In the genomic region with DNA sequence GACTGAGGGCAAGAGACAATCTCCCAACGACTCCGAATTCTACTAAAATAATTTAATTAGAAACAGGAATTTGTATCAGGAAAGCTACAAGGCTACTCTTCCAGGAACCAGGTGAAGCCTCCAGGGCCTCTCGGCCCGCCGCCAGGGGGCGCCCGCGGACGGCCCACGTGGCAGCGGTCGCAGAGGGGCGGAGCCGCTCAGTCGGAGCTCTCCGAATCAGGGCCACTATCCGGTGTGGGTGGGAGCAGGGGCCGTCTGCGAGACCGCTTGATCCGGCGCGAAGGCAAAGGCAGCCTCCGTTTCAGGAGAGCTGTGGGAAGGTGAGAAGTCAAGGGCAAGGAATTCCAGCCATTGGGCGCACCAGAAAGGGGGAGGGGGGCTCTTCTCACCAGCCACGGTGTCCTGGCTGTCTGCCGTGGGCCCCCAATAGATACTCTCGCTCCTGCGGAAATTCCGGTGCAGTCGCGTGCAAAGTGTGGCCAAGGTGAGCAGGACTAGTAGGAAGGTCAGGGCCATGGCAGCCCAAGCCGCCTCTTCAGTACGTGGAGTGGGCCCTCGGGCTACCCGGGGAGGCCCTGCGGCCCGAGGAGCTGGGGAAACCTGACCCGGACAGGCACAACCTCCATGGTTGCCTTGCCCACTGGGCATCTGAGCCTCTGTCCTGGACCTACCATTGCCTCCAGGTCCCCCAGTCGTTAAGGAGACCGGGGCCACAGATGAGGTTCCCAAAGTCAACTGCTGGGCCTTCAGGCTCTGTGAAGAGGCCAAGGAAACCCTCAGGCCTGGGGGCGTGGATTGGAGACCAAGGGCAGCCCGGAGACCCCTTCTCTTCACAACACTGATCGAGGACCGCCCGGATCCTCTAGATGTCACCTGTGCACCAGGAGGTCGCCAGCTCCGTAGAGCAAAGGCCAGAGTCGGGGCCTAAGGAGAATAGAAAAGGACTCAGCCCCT, we compare ENCODE assay signal across 7 mouse cellular contexts. TPM values are rescaled to one million over a fixed set of nuclear protein-coding genes. Genes with fewer than 3 reads are reported as not detected.
DNase-seq lines count a peak whose midpoint lies in the region; ATAC-seq lines count a peak whose summit lies in the region.

No protein-coding gene starts in this region.

- H3K4me3 ChIP-seq in hindbrain, embryonic 14.5 days (replicated peaks; ENCODE audit: low read length) = peak overlapping the region; percentile 27
- H3K4me3 ChIP-seq in midbrain, embryonic 10.5 days = peak overlapping the region; percentile 53

- peak overlapping the region; percentile 51 for H3K9ac ChIP-seq in hindbrain, embryonic 14.5 days

- no peak overlapping the region for H3K27ac ChIP-seq in hindbrain, embryonic 14.5 days
- H3K27ac ChIP-seq in midbrain, embryonic 10.5 days (replicated peaks) = peak overlapping the region; percentile 70

- DNase-seq in adrenal gland, adult (ENCODE audit: inconsistent age in 2 of 2, low spot score in 1 of 2) = peak; percentile 88 to 95
- DNase-seq in cerebellum, postnatal 25 days = peak; percentile 83 to 91
- peak; percentile 74 for DNase-seq in gastrocnemius, adult 18-20 months (ENCODE audit: low spot score)
- DNase-seq in hindbrain, embryonic 14.5 days (ENCODE audit: low spot score) = peak; percentile 83
- peak; percentile 84 for DNase-seq in left cerebral cortex, postnatal 4 days
- DNase-seq in midbrain, embryonic 10.5 days (ENCODE audit: low spot score) = peak; percentile 79
- DNase-seq in right cerebral cortex, postnatal 4 days = peak; percentile 85

- WGBS in hindbrain, embryonic 14.5 days = 20% methylated on average over 49 of the region's 49 CpGs
- 21% methylated on average over 49 of the region's 49 CpGs for WGBS in midbrain, embryonic 10.5 days

- intact Hi-C loops in left cerebral cortex, postnatal 4 days (cut with DNase I) = no loop called here

- H3K4me1 ChIP-seq in hindbrain, embryonic 14.5 days (replicated peaks; ENCODE audit: control insufficient read depth, insufficient read depth, low read length) = peaks cover 10% of the 10 kb centered on the region
- H3K4me1 ChIP-seq in midbrain, embryonic 10.5 days = peaks cover 33% of the 10 kb centered on the region

- peak overlapping the region; percentile 58 for H3K4me2 ChIP-seq in hindbrain, embryonic 14.5 days (replicated peaks)

- H3K36me3 ChIP-seq in hindbrain, embryonic 14.5 days (replicated peaks; ENCODE audit: control insufficient read depth, insufficient read depth) = peaks cover 43% of the 10 kb centered on the region
- H3K36me3 ChIP-seq in midbrain, embryonic 10.5 days = peaks cover 70% of the 10 kb centered on the region

- H3K9me3 ChIP-seq in hindbrain, embryonic 14.5 days (ENCODE audit: control insufficient read depth, low read length) = no peaks in the 10 kb centered on the region
- no peaks in the 10 kb centered on the region for H3K9me3 ChIP-seq in midbrain, embryonic 10.5 days (replicated peaks)

- no peaks in the 10 kb centered on the region for H3K27me3 ChIP-seq in hindbrain, embryonic 14.5 days (ENCODE audit: control insufficient read depth, insufficient read depth, low read length)
- H3K27me3 ChIP-seq in midbrain, embryonic 10.5 days (ENCODE audit: low read depth, poor library complexity, severe bottlenecking) = peaks cover 22% of the 10 kb centered on the region

- ATAC-seq in hindbrain, embryonic 14.5 days (ENCODE audit: low FRiP score) = 0 out of 2 replicates have a peak, but pooled peaks have one; percentile 35

RNA-seq across cellular contexts. Expression of a gene that starts 6.6 kb away (rescaled TPM):
- total RNA-seq in gastrocnemius, adult 18-20 months (2021) = under 1 TPM; 0.43 to 0.87 TPM
- 1.7 and 2.7 TPM in 2 replicates for polyA plus RNA-seq in hindbrain, embryonic 14.5 days (2014; fragmentation: Nextera tagmentation; extraction: Ambion mirVana)
- total RNA-seq in left cerebral cortex, postnatal 4 days (2021) = under 1 TPM; 0.50 to 0.54 TPM
- 3.9 and 4.2 TPM in 2 replicates for polyA plus RNA-seq in midbrain, embryonic 10.5 days (2016; fragmentation: Nextera tagmentation; extraction: Ambion mirVana)

RNA-seq across cellular contexts. Expression of a gene that starts 7.4 kb away (rescaled TPM):
- total RNA-seq in gastrocnemius, adult 18-20 months (2021) = 1 to 10 TPM; 2.5 to 3.5 TPM
- 13.3 and 15.1 TPM in 2 replicates for polyA plus RNA-seq in hindbrain, embryonic 14.5 days (2014; fragmentation: Nextera tagmentation; extraction: Ambion mirVana)
- 1 to 10 TPM; 5.8 TPM for total RNA-seq in left cerebral cortex, postnatal 4 days (2021)
- polyA plus RNA-seq in midbrain, embryonic 10.5 days (2016; fragmentation: Nextera tagmentation; extraction: Ambion mirVana) = 31.3 and 36.5 TPM in 2 replicates

RNA-seq across cellular contexts. Expression of a gene that starts 10.7 kb away (rescaled TPM):
- total RNA-seq in gastrocnemius, adult 18-20 months (2021) = not detected
- polyA plus RNA-seq in hindbrain, embryonic 14.5 days (2014; fragmentation: Nextera tagmentation; extraction: Ambion mirVana) = not detected in 2 replicates
- total RNA-seq in left cerebral cortex, postnatal 4 days (2021) = not detected
- 0.12 TPM in 1 of 2 replicates, not detected in the other for polyA plus RNA-seq in midbrain, embryonic 10.5 days (2016; fragmentation: Nextera tagmentation; extraction: Ambion mirVana)

RNA-seq across cellular contexts. Expression of a gene that starts 15.0 kb away (rescaled TPM):
- 10 to 100 TPM; 28.0 to 37.1 TPM for total RNA-seq in gastrocnemius, adult 18-20 months (2021)
- 21.3 and 23.2 TPM in 2 replicates for polyA plus RNA-seq in hindbrain, embryonic 14.5 days (2014; fragmentation: Nextera tagmentation; extraction: Ambion mirVana)
- 100 to 1,000 TPM; 150 to 151 TPM for total RNA-seq in left cerebral cortex, postnatal 4 days (2021)
- polyA plus RNA-seq in midbrain, embryonic 10.5 days (2016; fragmentation: Nextera tagmentation; extraction: Ambion mirVana) = 10.9 and 11.7 TPM in 2 replicates

RNA-seq across cellular contexts. Expression of a gene that starts 18.9 kb away (rescaled TPM):
- 10 to 100 TPM; 10.6 to 11.6 TPM for total RNA-seq in gastrocnemius, adult 18-20 months (2021)
- 44.5 and 45.0 TPM in 2 replicates for polyA plus RNA-seq in hindbrain, embryonic 14.5 days (2014; fragmentation: Nextera tagmentation; extraction: Ambion mirVana)
- total RNA-seq in left cerebral cortex, postnatal 4 days (2021) = 100 to 1,000 TPM; 216 to 217 TPM
- 7.4 and 11.8 TPM in 2 replicates for polyA plus RNA-seq in midbrain, embryonic 10.5 days (2016; fragmentation: Nextera tagmentation; extraction: Ambion mirVana)
